Mouse (Mus musculus) left cerebral cortex, adult 2 months (tissue): Measurements from ENCODE around the gene Ptrhd1. TPM values are rescaled to one million over a fixed set of nuclear protein-coding genes. Genes with fewer than 3 reads are reported as not detected.
"Not testable (repeated sequence)": the region's sequence is repeated elsewhere in the genome, so short reads cannot be mapped to it uniquely, and the experiment has no call there.

Experiments used
- DNase-seq, 2 experiments: peaks; one replicate each; pipeline ENCODE4 v3.0.0; 2021 to 2022; ENCODE audit warnings: low spot score in 2 of 2, mixed read lengths in 1 of 2; ENCODE audit errors: extremely low spot score in 1 of 2
- H3K27ac ChIP-seq: fragments of 200-600 bp; 2 replicates; pipeline ENCODE4 v1.8.1; 2022
- H3K4me3 ChIP-seq: fragments of 200-600 bp; 2 replicates; pipeline ENCODE4 v1.8.1; 2022
- CTCF ChIP-seq: fragments of 200-600 bp; IDR thresholded peaks from 2 replicates; pipeline ENCODE4 v1.8.1; 2022; ENCODE audit warnings: antibody characterized with exemption, mild to moderate bottlenecking, moderate library complexity
- intact Hi-C: fragments of 180-260 bp; cut with DNase I; formaldehyde crosslinking; loops from one replicate; pipeline ENCODE4 v1.15.1; 2025
- total RNA-seq, 2 experiments: library from RNA; stranded (reverse); gene quantifications; 2 replicates each; pipeline ENCODE4 v1.2.3; 2021

Gene Ptrhd1
- total RNA-seq, 2 experiments from 2014 or later, result 8.2 to 8.7 TPM

- H3K27ac ChIP-seq, result no peak overlapping the region
- DNase-seq, result no peak
- intact Hi-C loops, result no loop called here
- TF ChIP-seq CTCF, result no peak
- H3K4me3 ChIP-seq, result no peak overlapping the region
These were observed 31.6 kb upstream of the Ptrhd1 start for GRCm38 (mm10) chr12:4202206-4202605.

- peak in 1 of 2 experiments; percentile 9 for DNase-seq
- no peak overlapping the region for H3K4me3 ChIP-seq
- intact Hi-C loops, result loop anchor here (5.0 kb wide), 1 partner anchor 279 kb away; no protein-coding TSS in a partner anchor
- no peak overlapping the region for H3K27ac ChIP-seq
- TF ChIP-seq CTCF, result no peak
These were observed 27.7 kb upstream of the Ptrhd1 start for GRCm38 (mm10) chr12:4206106-4206505.

- H3K27ac ChIP-seq, result no peak overlapping the region
- TF ChIP-seq CTCF, result peak; percentile 82
- intact Hi-C loops, result loop anchor here (5.0 kb wide), 1 partner anchor 281 kb away; no protein-coding TSS in a partner anchor
- no peak overlapping the region for H3K4me3 ChIP-seq
- DNase-seq, result peak; percentile 59 to 67
These were observed 25.3 kb upstream of the Ptrhd1 start for GRCm38 (mm10) chr12:4208405-4209133.

DNA sequence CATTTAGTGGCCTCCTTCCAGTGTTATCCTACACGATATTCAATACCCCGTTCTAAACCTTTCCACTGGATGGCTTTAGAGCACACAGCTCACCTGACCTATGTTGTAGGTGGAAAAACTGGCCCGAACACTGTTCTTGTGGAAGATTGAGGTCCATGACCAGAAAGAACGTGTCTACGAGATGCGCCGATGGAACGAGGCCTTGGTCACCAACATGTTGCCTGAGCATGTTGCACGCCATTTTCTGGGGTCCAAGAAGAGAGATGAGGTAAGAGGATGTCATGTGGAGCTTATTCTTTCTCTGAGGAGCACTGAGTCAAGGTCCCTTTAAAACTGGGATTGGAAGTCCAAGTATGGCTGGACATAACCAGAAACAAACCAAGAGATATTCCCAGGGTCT, 24.6 kb upstream of the Ptrhd1 start:
- no peak overlapping the region for H3K27ac ChIP-seq
- TF ChIP-seq CTCF, result no peak
- no peak for DNase-seq
- intact Hi-C loops, result loop anchor here (5.0 kb wide), 1 partner anchor 282 kb away; no protein-coding TSS in a partner anchor
- H3K4me3 ChIP-seq, result no peak overlapping the region

GRCm38 (mm10) chr12:4211174-4211573, 22.7 kb upstream of the Ptrhd1 start:
- intact Hi-C loops, result loop anchor here (2.0 kb wide), 1 partner anchor 104 kb away; no protein-coding TSS in a partner anchor
- Histone ChIP-seq H3K27ac (no peak overlapping the region), H3K4me3 (no peak overlapping the region)
- TF ChIP-seq CTCF, result no peak; the same call in 1 of the 2 replicates
- DNase-seq, result no peak

GRCm38 (mm10) chr12:4212908-4213307, 20.9 kb upstream of the Ptrhd1 start:
- DNase-seq, result no peak
- no peak for TF ChIP-seq CTCF
- intact Hi-C loops, result no loop called here
- no peak overlapping the region for H3K27ac ChIP-seq
- no peak overlapping the region for H3K4me3 ChIP-seq

DNA sequence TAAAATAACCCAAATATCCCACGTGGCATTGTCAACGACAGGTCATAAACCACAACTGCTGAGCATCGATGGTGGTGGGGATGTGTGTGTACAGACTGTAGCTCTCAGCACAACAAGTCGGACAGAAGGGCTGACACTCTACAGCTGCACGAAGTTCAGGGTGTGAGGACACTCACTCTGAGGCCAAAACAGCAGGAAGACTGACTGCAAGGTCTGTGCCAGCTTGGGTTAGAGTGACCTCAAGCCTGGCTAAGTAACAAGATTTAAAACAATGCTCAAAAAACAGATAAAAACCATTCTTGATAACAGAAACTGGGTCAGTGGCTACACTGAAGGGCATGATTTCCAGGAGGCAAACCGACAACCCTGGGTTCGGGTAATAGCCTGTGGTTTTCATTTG, 3.7 kb upstream of the Ptrhd1 start:
- intact Hi-C loops, result loop anchor here (5.0 to 10.0 kb wide), 2 partner anchors 245 to 803 kb away; partner anchors contain the start of genes Asxl2 and Ncoa1
- TF ChIP-seq CTCF, result no peak
- Histone ChIP-seq H3K4me3 (no peak overlapping the region), H3K27ac (no peak overlapping the region)
- no peak for DNase-seq

DNA sequence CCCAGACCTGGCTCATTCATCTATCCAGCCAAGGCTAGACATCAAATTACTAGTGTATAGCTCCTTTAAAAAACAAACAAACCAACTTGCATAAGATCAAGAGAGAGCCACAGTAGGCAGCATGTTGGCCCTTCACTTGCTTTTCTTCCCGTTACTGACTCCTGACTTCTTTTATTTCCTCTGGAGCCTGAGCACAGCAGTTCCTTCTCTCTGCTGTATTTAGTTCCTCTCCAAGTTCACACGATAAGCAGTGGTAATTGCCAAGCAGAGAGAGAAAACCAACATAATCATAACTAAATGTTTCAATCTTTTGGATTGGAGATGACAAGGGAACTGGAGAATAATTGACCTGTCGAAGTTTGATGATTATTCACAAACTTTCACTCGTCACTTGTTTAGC, 1.1 kb upstream of the Ptrhd1 start:
- no peak for DNase-seq
- H3K27ac ChIP-seq, result no peak overlapping the region
- no peak for TF ChIP-seq CTCF
- H3K4me3 ChIP-seq, result no peak overlapping the region
- intact Hi-C loops, result loop anchor here (5.0 to 10.0 kb wide), 2 partner anchors 242 to 805 kb away; partner anchors contain the start of genes Asxl2 and Ncoa1

GRCm38 (mm10) chr12:4237481-4237880, 3.7 kb downstream of the Ptrhd1 start:
- DNase-seq, result no peak

GRCm38 (mm10) chr12:4240281-4240680, 6.5 kb downstream of the Ptrhd1 start:
- intact Hi-C loops, DNase-seq, H3K4me3 ChIP-seq, H3K27ac ChIP-seq: not testable (repeated sequence)

More at GRCm38 (mm10) chr12:4237481-4237880, 3.7 kb downstream of the Ptrhd1 start:
- intact Hi-C loops, result loop anchor here (10.0 kb wide), 1 partner anchor 237 kb away; the partner anchor contains the start of gene Ncoa1
- no peak for TF ChIP-seq CTCF
- Histone ChIP-seq H3K4me3 (no peak overlapping the region), H3K27ac (no peak overlapping the region)

GRCm38 (mm10) chr12:4243805-4244204, 10.0 kb downstream of the Ptrhd1 start:
- no peak overlapping the region for H3K4me3 ChIP-seq
- no peak for TF ChIP-seq CTCF

DNA sequence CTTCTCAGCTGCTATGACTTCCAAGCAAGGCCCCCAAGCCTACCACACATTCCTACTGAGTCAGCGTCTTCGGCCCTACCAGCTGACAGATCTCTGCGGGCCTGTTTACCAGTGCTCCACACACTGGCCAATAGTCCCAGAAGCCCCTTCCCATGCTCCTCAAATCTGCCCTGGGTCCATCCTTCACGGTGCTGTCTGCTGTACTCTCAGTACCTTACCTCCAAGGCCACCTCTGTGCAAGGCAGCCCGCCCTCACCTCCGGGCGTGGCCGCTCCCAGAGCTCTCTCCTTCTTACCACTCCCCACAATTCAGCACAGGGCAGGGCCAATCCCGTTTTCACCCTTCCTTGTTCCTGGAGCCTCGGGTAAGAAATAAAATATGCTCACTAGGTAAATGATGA, 11.9 kb downstream of the Ptrhd1 start:
- no peak for DNase-seq
- H3K4me3 ChIP-seq, result no peak overlapping the region
- no peak for TF ChIP-seq CTCF
- intact Hi-C loops, result no loop called here
- H3K27ac ChIP-seq, result no peak overlapping the region

More at GRCm38 (mm10) chr12:4243805-4244204, 10.0 kb downstream of the Ptrhd1 start:
- intact Hi-C loops, result no loop called here
- H3K27ac ChIP-seq, result no peak overlapping the region
- no peak for DNase-seq
